Mouse (Mus musculus) ES-E14 (cell line): ENCODE data around the gene Pgf. TPM values are rescaled to one million over a fixed set of nuclear protein-coding genes. Genes with fewer than 3 reads are reported as not detected.
A peak's percentile ranks its signal among the peaks of the same experiment; 100 is the strongest.

Source experiments
- DNase-seq: peaks from one replicate; pipeline ENCODE4 v3.0.0-alpha.2; 2013; ENCODE audit warnings: low read depth, low spot score
- H3K27ac ChIP-seq: 2 replicates; pipeline ENCODE4 v1.5.1; 2012; ENCODE audit warnings: low read depth, mild to moderate bottlenecking, low read length, moderate library complexity, mixed read lengths; ENCODE audit not compliant: poor library complexity, insufficient read depth, severe bottlenecking
- H3K36me3 ChIP-seq: 2 replicates; pipeline ENCODE4 v1.6.1; 2012; ENCODE audit warnings: mild to moderate bottlenecking, low read length, moderate library complexity, mixed read lengths; ENCODE audit not compliant: control insufficient read depth, poor library complexity, insufficient read depth, severe bottlenecking
- H3K4me1 ChIP-seq, 2 experiments: fragments of 150-350 bp in 1 of 2; sonication (generic) in 1 of 2; 2 replicates each; pipeline ENCODE4 v1.6.1; 2012; ENCODE audit warnings: low read length in 2 of 2, mild to moderate bottlenecking in 1 of 2, mixed read lengths in 1 of 2; ENCODE audit not compliant: control insufficient read depth in 2 of 2, insufficient read depth in 2 of 2, poor library complexity in 1 of 2
- H3K4me3 ChIP-seq, 2 experiments: fragments of 150-350 bp in 1 of 2; sonication (generic) in 1 of 2; 2 replicates each; pipeline ENCODE4 v1.5.1; 2012; ENCODE audit warnings: low read length in 2 of 2, low read depth in 1 of 2, mild to moderate bottlenecking in 1 of 2, mixed read lengths in 1 of 2; ENCODE audit not compliant: insufficient read depth in 1 of 2, poor library complexity in 1 of 2, severe bottlenecking in 1 of 2
- H3K9ac ChIP-seq: 2 replicates; pipeline ENCODE4 v1.6.1; 2012; ENCODE audit warnings: low read depth, mild to moderate bottlenecking, low read length, mixed read lengths; ENCODE audit not compliant: poor library complexity, insufficient read depth, severe bottlenecking
- H3K9me3 ChIP-seq: fragments of 150-350 bp; sonication (generic); 2 replicates; pipeline ENCODE4 v1.6.1; 2012; ENCODE audit warnings: low read depth, mild to moderate bottlenecking, low read length; ENCODE audit not compliant: control insufficient read depth, insufficient read depth
- CHD2 ChIP-seq: IDR thresholded peaks from 2 replicates; pipeline ENCODE4 v1.6.1; 2014; ENCODE audit warnings: mild to moderate bottlenecking, low read depth, low read length, inconsistent platforms
- HCFC1 ChIP-seq: IDR thresholded peaks from 2 replicates; pipeline ENCODE4 v1.6.1; 2012; ENCODE audit warnings: low read length, inconsistent platforms, borderline replicate concordance; ENCODE audit not compliant: insufficient read depth
- MAFK ChIP-seq: IDR thresholded peaks from 2 replicates; pipeline ENCODE4 v1.6.1; 2014; ENCODE audit warnings: mild to moderate bottlenecking, low read depth, low read length, inconsistent platforms; ENCODE audit not compliant: insufficient read depth
- ZC3H11A ChIP-seq: IDR thresholded peaks from 2 replicates; pipeline ENCODE4 v1.6.1; 2012; ENCODE audit warnings: low read depth, mild to moderate bottlenecking, inconsistent platforms, low read length, borderline replicate concordance
- ZNF384 ChIP-seq: IDR thresholded peaks from 2 replicates; pipeline ENCODE4 v1.6.1; 2012; ENCODE audit warnings: low read depth, low read length, inconsistent platforms
- in situ Hi-C, 2 experiments: fragments of 600-800 bp; cut with MboI; formaldehyde crosslinking; loops; one replicate each; pipeline ENCODE4 v1.15.1; 2025; ENCODE audit warnings: low sequenced_read_pairs in 2 of 2, inconsistent platforms in 1 of 2; ENCODE audit not compliant: unreplicated experiment in 2 of 2
- total RNA-seq: library from RNA; depleted of rRNA; stranded (reverse); fragments of 300-350 nt; gene quantifications from 2 replicates; pipeline ENCODE4 v1.2.3, GENCODE M21; 2012; rRNA removed

Gene Pgf
- total RNA-seq, result 3.0 and 6.9 TPM in 2 replicates

DNA sequence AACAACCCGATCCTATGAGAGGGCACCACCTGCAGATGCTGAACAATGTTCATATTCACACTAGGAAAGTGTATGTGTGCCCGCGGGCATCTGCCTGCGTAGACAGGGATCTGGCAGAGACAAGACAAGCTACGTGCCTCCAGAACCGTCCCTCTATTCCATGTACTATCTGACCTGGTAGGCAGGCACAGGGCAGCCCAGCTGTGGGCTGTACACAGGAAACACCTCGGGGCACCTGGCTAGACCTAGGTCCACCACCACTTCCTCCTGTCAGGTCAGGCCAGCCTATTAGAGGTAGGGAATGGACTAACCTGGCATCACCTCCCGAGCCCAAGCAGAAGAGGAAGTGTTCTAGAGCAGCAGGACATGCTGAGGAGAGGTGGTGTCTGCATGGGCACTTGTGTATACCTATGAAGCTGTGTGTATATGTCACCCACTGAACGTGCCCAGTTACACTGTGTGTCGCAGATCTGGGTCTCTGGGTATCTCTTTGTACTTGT lies at the start of gene Pgf:
Pgf (minus strand) TSS at position 51 of the 500 bp plus-strand sequence.
- Histone ChIP-seq H3K36me3 (no peaks in the 10 kb centered on the region), H3K9ac (no peak within 1 kb of the TSS), H3K4me3 (peak within 1 kb of the TSS; percentile 31 to 38; a peak in 2 of 4 replicates), H3K27ac (no peak within 1 kb of the TSS), H3K4me1 (peaks cover 0 to 16% of the 10 kb centered on the region in 2 experiments; a peak in 1 of 4 replicates), H3K9me3 (no peaks in the 10 kb centered on the region)
- TF ChIP-seq HCFC1 (no peak), CHD2 (no peak), MAFK (no peak)
- in situ Hi-C loops, result no loop called here
- no peak for DNase-seq

DNA sequence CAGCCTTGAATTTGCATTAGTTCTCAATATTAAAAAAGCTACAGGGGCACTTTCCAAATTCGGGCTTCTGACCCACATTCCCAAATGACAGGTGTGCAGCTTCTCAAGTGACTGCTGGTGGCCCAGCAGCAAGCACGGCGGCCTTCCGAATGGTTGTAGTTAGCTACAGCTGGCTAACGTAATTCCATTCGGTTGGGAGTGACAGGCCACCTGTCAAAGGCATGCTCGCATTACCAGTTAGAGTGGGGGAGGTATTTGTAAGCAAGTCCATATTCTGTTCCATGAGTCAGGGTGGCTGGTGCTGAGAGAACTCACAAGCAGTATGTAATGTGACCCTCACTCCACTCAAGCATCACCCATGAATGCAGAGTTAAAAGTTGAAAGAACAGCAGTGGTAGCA lies 49.6 kb upstream of the Pgf start:
- Histone ChIP-seq H3K9me3 (no peaks in the 10 kb centered on the region), H3K27ac (no peak overlapping the region), H3K4me1 (no peaks in the 10 kb centered on the region), H3K4me3 (no peak overlapping the region), H3K36me3 (peaks cover 30% of the 10 kb centered on the region), H3K9ac (no peak overlapping the region)
- in situ Hi-C loops, result no loop called here
- DNase-seq, result no peak
- TF ChIP-seq ZC3H11A, result no peak
- TF ChIP-seq HCFC1, result no peak
- TF ChIP-seq MAFK, result no peak
- TF ChIP-seq ZNF384, result no peak
- TF ChIP-seq CHD2, result no peak

- Histone ChIP-seq H3K9me3 (no peaks in the 10 kb centered on the region), H3K4me1 (no peaks in the 10 kb centered on the region), H3K4me3 (peak overlapping the region; percentile 85 to 96), H3K27ac (peak overlapping the region; percentile 35; the same call in 1 of the 2 replicates), H3K36me3 (peaks cover 27% of the 10 kb centered on the region), H3K9ac (peak overlapping the region; percentile 80)
- TF ChIP-seq CHD2 (no peak), MAFK (no peak), ZNF384 (no peak), ZC3H11A (no peak), HCFC1 (no peak)
- DNase-seq, result no peak
- in situ Hi-C loops, result no loop called here
Measured at GRCm38 (mm10) chr12:85219905-85220290, 42.3 kb upstream of the Pgf start.

DNA sequence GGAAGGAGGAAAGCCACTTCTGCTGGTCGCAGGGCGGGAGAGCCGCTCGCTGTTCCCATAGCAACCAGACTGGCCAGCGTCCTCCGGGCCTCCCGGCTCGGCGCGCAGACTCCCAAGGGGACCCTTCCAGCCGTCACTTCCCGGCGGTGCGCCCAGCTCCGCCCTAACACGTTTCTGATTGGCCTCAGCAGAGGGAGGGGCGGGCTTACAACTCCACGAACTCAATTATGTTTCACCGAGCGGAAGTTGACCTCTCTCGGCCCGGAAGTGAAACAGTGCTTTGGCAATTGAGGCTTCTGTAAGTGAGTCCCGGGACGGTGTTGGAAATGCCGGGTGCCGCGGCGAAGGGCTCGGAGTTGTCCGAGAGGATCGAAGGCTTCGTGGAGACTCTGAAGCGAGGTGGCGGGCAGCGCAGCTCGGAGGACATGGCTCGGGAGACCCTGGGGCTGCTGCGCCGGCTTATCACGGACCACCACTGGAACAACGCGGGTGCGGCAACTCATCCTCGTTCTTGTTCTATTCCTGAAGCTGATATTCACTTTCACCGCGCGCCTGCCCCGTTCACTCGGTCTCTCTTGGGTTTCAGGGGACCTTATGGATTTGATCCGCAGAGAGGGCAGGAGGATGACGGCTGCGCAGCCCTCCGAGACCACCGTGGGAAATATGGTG lies 41.8 kb upstream of the Pgf start, which contains the start of gene Eif2b2:
Eif2b2 (plus strand) TSS at position 246 of the 669 bp plus-strand sequence.
- peak; percentile 95 for DNase-seq
- H3K9ac ChIP-seq, result peak within 1 kb of the TSS; percentile 80
- no peaks in the 10 kb centered on the region for H3K9me3 ChIP-seq
- H3K4me1 ChIP-seq, result no peaks in the 10 kb centered on the region
- H3K4me3 ChIP-seq, result peak within 1 kb of the TSS; percentile 85 to 96
- TF ChIP-seq CHD2, result peak; percentile 25; the same call in 1 of the 2 replicates
- TF ChIP-seq HCFC1, result peak; percentile 63
- no peak for TF ChIP-seq ZC3H11A
- no peak for TF ChIP-seq ZNF384
- TF ChIP-seq MAFK, result no peak
- peaks cover 22% of the 10 kb centered on the region for H3K36me3 ChIP-seq
- in situ Hi-C loops, result no loop called here
- peak within 1 kb of the TSS; percentile 35; the same call in 1 of the 2 replicates for H3K27ac ChIP-seq
